In the genomic region with DNA sequence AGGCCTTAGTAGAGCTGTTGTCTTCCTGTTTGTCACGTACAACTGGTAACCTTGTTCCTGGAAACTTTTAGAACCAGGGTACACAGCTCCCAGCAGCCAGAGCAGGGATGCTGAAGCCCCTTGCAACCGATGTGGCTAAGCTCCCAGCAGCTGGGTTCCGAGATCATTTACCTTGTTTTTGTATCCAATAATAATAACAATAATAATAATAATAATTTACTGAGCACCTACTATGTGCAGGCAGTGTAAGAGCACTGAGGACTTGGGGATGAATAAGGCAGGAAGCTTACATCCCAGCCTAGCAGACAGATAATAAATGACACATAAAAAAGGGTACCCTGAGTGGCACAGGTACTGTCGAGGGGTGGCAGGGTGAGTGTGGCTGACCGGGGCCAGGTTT, we compare ENCODE assay signal across 1 mouse cellular context.
TF ChIP-seq lines count a peak whose summit lies in the region.

No protein-coding gene starts in this region.

TF ChIP-seq in MEL, 35 proteins besides CTCF, POLR2A, EP300 and RAD21 (continued from another document):
- TF ChIP-seq MYB (IDR thresholded peaks at IDR 0.05; ENCODE audit: low read depth, low read length) = no peak
- peak; percentile 93 for TF ChIP-seq ZKSCAN1 (IDR thresholded peaks at IDR 0.05; ENCODE audit: low read depth, low read length)
- TF ChIP-seq JUND (IDR thresholded peaks at IDR 0.05; ENCODE audit: low read depth, low read length) = no peak
